Mouse (Mus musculus): Measurements from ENCODE around the gene Fbxo17. TPM values are rescaled to one million over a fixed set of nuclear protein-coding genes. Genes with fewer than 3 reads are reported as not detected.

Fbxo17 gene
- polyA plus RNA-seq, 1 experiment from 2014 or later: 3.3 TPM

DNA sequence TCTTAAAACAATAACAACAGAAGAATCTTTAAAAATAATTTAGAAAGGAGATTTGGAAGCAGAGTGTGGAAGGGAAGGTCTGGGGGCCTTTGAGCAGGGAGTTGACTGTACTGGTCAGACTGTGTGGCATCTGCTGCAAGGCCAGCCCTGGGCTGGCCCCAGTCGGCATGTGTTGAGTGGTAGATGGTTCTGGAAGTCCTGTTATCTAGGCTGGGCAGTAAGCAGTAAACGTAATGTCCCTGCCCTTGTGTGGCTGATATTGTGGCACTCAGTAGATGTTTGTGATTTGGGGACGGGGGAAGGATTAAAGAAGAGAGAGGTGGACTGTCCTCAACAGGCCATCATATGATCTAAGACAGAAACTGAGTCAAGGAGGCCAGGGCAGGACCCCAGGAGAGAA is 53.7 kb downstream of the Fbxo17 start:
- WGBS: 94% methylated on average over 3 of the region's 3 CpGs
- H3K4me3 ChIP-seq (replicated peaks): no peak overlapping the region
- H3K9me3 ChIP-seq: no peaks in the 10 kb centered on the region
- no peak overlapping the region for H3K9ac ChIP-seq (replicated peaks)
- peaks cover 23% of the 10 kb centered on the region; the same call in 1 of the 2 replicates for H3K36me3 ChIP-seq
- H3K27me3 ChIP-seq: no peaks in the 10 kb centered on the region
- ATAC-seq: no peak
- no peak overlapping the region for H3K27ac ChIP-seq
- H3K4me2 ChIP-seq (replicated peaks): no peak overlapping the region
- H3K4me1 ChIP-seq (replicated peaks): peaks cover 34% of the 10 kb centered on the region

DNA sequence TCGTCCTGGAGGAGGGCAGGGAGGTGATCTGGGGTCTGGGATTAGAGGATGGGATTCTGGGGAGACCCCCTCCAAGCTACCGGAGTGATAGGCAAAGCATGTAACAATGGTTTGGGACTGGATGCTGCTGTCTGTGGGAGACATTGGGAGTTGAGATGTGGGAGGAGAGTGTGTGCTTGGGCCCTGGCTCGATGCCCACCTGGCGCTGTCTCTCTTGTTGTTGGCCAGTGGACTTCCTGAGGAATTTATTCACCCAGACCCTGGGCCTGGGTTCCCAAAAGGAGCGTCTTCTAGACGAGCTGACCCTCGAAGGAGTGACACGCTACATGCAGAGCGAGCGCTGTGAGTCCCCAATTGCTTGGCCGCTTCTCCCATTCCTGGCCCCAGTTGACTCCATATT is 55.3 kb downstream of the Fbxo17 start:
- H3K36me3 ChIP-seq: peaks cover 30% of the 10 kb centered on the region
- H3K4me3 ChIP-seq (replicated peaks): no peak overlapping the region
- no peak overlapping the region for H3K9ac ChIP-seq (replicated peaks)
- H3K27ac ChIP-seq: no peak overlapping the region
- no peaks in the 10 kb centered on the region for H3K27me3 ChIP-seq
- ATAC-seq: no peak
- no peak overlapping the region for H3K4me2 ChIP-seq (replicated peaks)
- no peaks in the 10 kb centered on the region for H3K9me3 ChIP-seq
- peaks cover 27% of the 10 kb centered on the region for H3K4me1 ChIP-seq (replicated peaks)
- 89% methylated on average over 11 of the region's 11 CpGs for WGBS

DNA sequence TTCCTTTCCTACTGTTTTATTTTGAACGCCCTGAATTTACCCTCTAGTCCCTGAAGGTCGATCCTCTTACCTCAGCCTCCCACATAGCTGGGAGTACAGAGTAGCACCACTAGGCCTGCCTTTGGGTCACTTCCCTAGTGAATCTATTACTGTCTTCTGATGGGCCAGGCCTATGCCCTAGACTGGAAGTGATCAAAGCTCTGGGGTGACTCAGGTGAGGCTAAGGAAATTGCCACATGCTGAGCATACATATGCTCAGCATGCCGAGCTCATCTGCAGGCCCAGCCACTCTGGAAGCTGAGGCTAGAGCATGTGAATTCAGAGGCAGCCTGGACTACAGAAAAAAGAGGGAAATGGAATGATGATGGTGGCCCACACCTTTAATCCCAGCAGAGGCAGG is 56.6 kb downstream of the Fbxo17 start:
- H3K4me2 ChIP-seq (replicated peaks): no peak overlapping the region
- H3K4me1 ChIP-seq (replicated peaks): peaks cover 15% of the 10 kb centered on the region
- 77% methylated on average over 3 of the region's 3 CpGs for WGBS
- no peak overlapping the region for H3K27ac ChIP-seq
- 0 out of 2 replicates have a peak overlapping the region, but pooled peaks have one; percentile 1 for H3K9ac ChIP-seq (replicated peaks)
- ATAC-seq: no peak
- no peak overlapping the region for H3K4me3 ChIP-seq (replicated peaks)
- H3K9me3 ChIP-seq: no peaks in the 10 kb centered on the region
- H3K36me3 ChIP-seq: peaks cover 38% of the 10 kb centered on the region
- H3K27me3 ChIP-seq: no peaks in the 10 kb centered on the region

DNA sequence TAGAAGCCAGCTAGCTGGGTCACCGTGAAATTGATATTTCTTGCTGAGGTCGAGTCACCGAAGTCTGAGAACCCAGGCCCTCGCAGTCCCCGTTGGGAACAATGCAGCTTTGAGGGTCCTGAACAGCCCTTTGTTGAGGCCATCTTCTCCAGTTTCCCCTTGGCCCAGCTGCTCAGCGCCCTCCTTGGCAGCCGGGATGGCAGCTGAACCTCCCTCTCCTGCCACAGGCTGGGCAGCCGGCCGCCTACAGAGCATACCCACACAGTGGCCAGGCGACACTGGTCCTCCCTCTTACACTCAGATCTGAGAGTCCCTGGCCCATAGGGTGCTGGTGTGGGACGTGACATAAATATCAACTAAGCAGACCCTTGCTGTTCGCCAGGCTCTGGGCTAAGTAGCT is 57.6 kb downstream of the Fbxo17 start:
- WGBS: 59% methylated on average over 12 of the region's 12 CpGs

DNA sequence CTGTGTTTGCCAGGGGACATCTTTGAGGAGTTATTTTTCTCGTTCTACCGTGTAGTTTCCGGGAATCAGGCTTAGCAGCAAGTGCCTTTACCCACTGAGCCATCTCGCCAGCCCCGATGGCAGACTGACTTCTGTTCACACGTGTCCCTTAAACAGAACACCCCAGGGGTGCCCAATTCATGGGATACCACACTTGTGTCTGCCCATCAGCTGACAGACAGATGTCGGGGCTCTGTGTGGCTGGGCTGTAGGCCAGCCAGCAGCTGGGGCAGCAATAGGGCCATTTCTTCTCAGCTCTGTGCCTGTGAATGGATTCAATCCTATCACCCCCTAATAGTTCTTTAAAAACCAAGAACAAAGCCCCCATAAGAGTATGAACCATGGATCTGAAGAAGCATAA is 58.5 kb downstream of the Fbxo17 start:
- 81% methylated on average over 7 of the region's 7 CpGs for WGBS
- no peak for ATAC-seq
- peaks cover 42% of the 10 kb centered on the region for H3K36me3 ChIP-seq

More for the DNA sequence above, 57.6 kb downstream of the Fbxo17 start:
- Histone ChIP-seq H3K4me3 (replicated peaks) (no peak overlapping the region), H3K27ac (peak overlapping the region; percentile 45; the same call in 1 of the 2 replicates), H3K9me3 (no peaks in the 10 kb centered on the region), H3K4me1 (replicated peaks) (peaks cover 6% of the 10 kb centered on the region; the same call in 1 of the 2 replicates), H3K9ac (replicated peaks) (no peak overlapping the region), H3K36me3 (peaks cover 42% of the 10 kb centered on the region), H3K4me2 (replicated peaks) (no peak overlapping the region), H3K27me3 (no peaks in the 10 kb centered on the region)
- peak; percentile 77 for ATAC-seq

DNA sequence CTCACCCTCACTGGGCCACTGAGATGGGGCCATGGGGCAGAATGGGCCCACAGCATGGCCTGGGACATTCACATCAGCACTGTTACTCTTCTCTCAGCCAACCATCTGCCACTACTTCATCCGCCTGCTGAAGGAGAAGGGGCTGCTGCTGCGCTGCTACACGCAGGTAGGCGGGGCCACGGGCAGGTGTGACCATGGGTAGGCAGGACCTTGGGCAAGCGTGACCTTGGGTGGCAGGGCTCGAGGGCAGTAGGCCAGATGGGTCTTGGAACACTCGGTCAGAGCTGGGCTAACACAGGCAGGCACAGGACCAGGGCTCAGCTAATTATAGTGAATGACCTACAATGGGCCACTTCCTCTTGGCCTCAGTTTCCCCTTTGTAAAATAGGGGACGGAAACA is 62.2 kb downstream of the Fbxo17 start:
- ATAC-seq: no peak
- no peak overlapping the region for H3K27ac ChIP-seq
- no peaks in the 10 kb centered on the region for H3K27me3 ChIP-seq
- H3K9me3 ChIP-seq: no peaks in the 10 kb centered on the region
- H3K4me1 ChIP-seq (replicated peaks): peaks cover 12% of the 10 kb centered on the region
- H3K36me3 ChIP-seq: peaks cover 46% of the 10 kb centered on the region
- no peak overlapping the region for H3K9ac ChIP-seq (replicated peaks)
- WGBS: 90% methylated on average over 9 of the region's 9 CpGs
- H3K4me2 ChIP-seq (replicated peaks): no peak overlapping the region
- H3K4me3 ChIP-seq (replicated peaks): no peak overlapping the region

More for the DNA sequence above, 58.5 kb downstream of the Fbxo17 start:
- Histone ChIP-seq H3K4me2 (replicated peaks) (no peak overlapping the region), H3K27me3 (no peaks in the 10 kb centered on the region), H3K4me1 (replicated peaks) (peaks cover 6% of the 10 kb centered on the region), H3K27ac (no peak overlapping the region), H3K9ac (replicated peaks) (no peak overlapping the region), H3K4me3 (replicated peaks) (no peak overlapping the region), H3K9me3 (no peaks in the 10 kb centered on the region)

DNA sequence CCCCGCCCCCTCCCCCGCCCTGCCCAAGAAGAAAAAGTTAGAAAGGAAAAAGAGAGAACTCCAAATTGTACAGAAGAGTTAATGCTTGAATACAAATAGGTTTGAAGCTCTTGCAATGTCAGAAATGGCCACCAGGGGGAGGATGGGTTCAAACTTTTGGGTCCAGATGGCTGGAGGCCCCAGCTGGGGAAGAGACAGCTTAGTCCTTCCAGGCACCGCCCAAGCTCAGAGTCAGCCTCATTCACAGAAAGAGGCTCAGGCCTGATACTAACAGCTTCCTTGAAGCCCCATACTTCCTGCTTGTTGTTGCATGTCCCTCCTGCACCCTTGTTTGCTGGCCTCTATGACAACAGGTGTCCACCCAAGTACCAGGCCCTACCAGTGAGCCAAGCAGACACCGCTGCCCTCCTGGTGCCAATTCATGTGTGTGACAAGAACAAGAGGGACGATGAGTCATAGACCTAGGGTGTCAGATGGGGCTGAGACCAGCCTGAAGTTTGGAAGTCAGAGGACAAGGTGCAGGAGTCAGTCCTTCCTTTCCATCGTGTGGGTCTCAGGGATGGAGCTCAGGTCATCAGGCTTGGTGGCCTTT is 63.6 kb downstream of the Fbxo17 start:
- H3K4me1 ChIP-seq (replicated peaks): peaks cover 7% of the 10 kb centered on the region
- H3K9me3 ChIP-seq: no peaks in the 10 kb centered on the region
- WGBS: 47% methylated on average over 6 of the region's 6 CpGs
- peaks cover 40% of the 10 kb centered on the region for H3K36me3 ChIP-seq
- no peak overlapping the region for H3K4me2 ChIP-seq (replicated peaks)
- no peak overlapping the region for H3K9ac ChIP-seq (replicated peaks)
- H3K27me3 ChIP-seq: no peaks in the 10 kb centered on the region
- H3K4me3 ChIP-seq (replicated peaks): no peak overlapping the region
- no peak overlapping the region for H3K27ac ChIP-seq
- peak; percentile 79 for ATAC-seq

DNA sequence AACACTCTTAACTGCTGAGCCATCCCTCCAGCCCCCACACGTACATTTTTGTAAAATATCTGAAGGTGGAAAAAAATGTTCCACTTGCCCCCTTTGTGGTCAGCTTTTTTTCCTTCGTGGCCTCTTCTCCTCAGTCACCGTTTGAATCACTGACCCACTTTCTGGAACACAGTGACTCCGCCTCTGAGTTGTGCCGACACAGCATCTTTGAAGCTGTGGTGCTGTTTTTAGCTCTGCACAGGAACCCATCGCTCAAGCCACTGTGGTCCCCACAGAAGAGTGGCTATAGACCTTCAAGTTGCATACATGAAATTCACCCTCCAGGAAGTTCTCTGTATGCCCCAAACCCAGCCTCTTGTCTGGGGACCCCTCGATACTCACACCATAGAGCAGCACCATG is 64.3 kb downstream of the Fbxo17 start:
- Histone ChIP-seq H3K9me3 (no peaks in the 10 kb centered on the region), H3K9ac (replicated peaks) (no peak overlapping the region), H3K36me3 (peaks cover 46% of the 10 kb centered on the region), H3K4me2 (replicated peaks) (no peak overlapping the region), H3K27me3 (no peaks in the 10 kb centered on the region), H3K4me3 (replicated peaks) (no peak overlapping the region), H3K27ac (no peak overlapping the region), H3K4me1 (replicated peaks) (peaks cover 7% of the 10 kb centered on the region)
- no peak for ATAC-seq
- 78% methylated on average over 7 of the region's 7 CpGs for WGBS

DNA sequence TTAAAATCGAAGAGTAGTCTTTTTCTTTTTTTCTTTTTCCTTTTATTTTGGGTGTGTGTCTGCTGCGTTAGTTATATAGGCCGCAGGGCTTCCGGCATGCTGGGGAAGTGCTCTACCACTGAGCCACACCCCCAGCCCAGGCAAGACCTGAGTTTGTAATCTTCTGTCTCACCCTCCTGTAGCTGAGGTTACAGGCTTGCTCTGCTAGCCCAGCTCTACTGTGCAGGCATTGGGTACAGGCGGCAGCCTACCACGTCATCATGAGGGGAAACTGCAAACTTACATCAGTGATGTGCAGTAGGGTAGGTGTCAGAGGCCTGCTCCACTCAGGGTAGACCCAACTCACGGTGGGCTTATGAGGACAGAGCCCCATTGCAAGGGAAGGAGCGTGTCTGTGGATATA is 64.7 kb downstream of the Fbxo17 start:
- Histone ChIP-seq H3K27me3 (no peaks in the 10 kb centered on the region), H3K27ac (no peak overlapping the region), H3K9me3 (no peaks in the 10 kb centered on the region), H3K36me3 (peaks cover 48% of the 10 kb centered on the region), H3K4me1 (replicated peaks) (peaks cover 7% of the 10 kb centered on the region), H3K4me3 (replicated peaks) (no peak overlapping the region), H3K4me2 (replicated peaks) (no peak overlapping the region), H3K9ac (replicated peaks) (no peak overlapping the region)
- 93% methylated on average over 8 of the region's 8 CpGs for WGBS
- no peak for ATAC-seq

DNA sequence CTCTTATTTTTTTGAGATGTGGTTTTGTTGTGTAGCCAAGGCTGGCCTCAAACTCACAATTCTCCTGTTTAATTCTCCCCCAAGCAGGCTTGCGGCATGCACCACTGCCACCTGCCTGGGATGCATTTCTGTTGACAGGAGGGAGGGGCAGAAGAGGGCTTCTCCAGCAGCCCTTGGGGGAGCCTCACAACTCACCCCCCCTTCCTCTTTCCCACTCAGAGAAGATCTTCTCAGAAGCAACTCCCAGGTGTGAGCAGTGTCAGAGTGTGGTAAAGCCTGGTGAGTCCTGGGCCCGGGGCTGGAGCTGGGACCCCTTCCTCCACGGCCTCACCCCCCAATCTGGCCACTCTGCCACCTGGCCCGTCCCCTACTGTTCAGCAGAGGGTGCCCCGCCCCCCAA is 68.6 kb downstream of the Fbxo17 start:
- no peak overlapping the region for H3K4me3 ChIP-seq (replicated peaks)
- 75% methylated on average over 5 of the region's 5 CpGs for WGBS
- H3K36me3 ChIP-seq: peaks cover 54% of the 10 kb centered on the region

More for the DNA sequence above, 68.6 kb downstream of the Fbxo17 start:
- H3K27ac ChIP-seq: no peak overlapping the region
- no peak overlapping the region for H3K4me2 ChIP-seq (replicated peaks)
- peaks cover 6% of the 10 kb centered on the region for H3K4me1 ChIP-seq (replicated peaks)
- H3K9ac ChIP-seq (replicated peaks): no peak overlapping the region
- no peaks in the 10 kb centered on the region for H3K27me3 ChIP-seq
- no peaks in the 10 kb centered on the region for H3K9me3 ChIP-seq
- no peak for ATAC-seq

Other genes starting within 250 kb of the Fbxo17 start
- not detected in 2 replicates for gene Ifnl2, start 206.3 kb upstream of the Fbxo17 start, polyA plus RNA-seq (2015; fragmentation: Nextera tagmentation; extraction: Ambion mirVana)
- not detected in 2 replicates for gene Ifnl3, start 194.0 kb upstream of the Fbxo17 start, polyA plus RNA-seq (2015; fragmentation: Nextera tagmentation; extraction: Ambion mirVana)
- gene Sycn, start 175.9 kb upstream of the Fbxo17 start, polyA plus RNA-seq (2015; fragmentation: Nextera tagmentation; extraction: Ambion mirVana): not detected in 2 replicates
- not detected in 2 replicates for gene Nccrp1, start 169.6 kb upstream of the Fbxo17 start, polyA plus RNA-seq (2015; fragmentation: Nextera tagmentation; extraction: Ambion mirVana)
- gene Samd4b, start 118.7 kb upstream of the Fbxo17 start, polyA plus RNA-seq (2015; fragmentation: Nextera tagmentation; extraction: Ambion mirVana): 20.0 and 25.7 TPM in 2 replicates
- gene Pak4, start 118.6 kb upstream of the Fbxo17 start, polyA plus RNA-seq (2015; fragmentation: Nextera tagmentation; extraction: Ambion mirVana): 25.6 and 28.0 TPM in 2 replicates
- not detected in 2 replicates for gene Acp7, start 85.5 kb upstream of the Fbxo17 start, polyA plus RNA-seq (2015; fragmentation: Nextera tagmentation; extraction: Ambion mirVana)
- 5.7 and 5.8 TPM in 2 replicates for gene Fbxo27, start 24.0 kb upstream of the Fbxo17 start, polyA plus RNA-seq (2015; fragmentation: Nextera tagmentation; extraction: Ambion mirVana)
- gene Mrps12, start 25.0 kb downstream of the Fbxo17 start, polyA plus RNA-seq (2015; fragmentation: Nextera tagmentation; extraction: Ambion mirVana): 108 and 112 TPM in 2 replicates
- 22.4 and 22.9 TPM in 2 replicates for gene Sars2, start 25.2 kb downstream of the Fbxo17 start, polyA plus RNA-seq (2015; fragmentation: Nextera tagmentation; extraction: Ambion mirVana)
- gene Ccer2, start 39.4 kb downstream of the Fbxo17 start, polyA plus RNA-seq (2015; fragmentation: Nextera tagmentation; extraction: Ambion mirVana): 0.26 and 0.58 TPM in 2 replicates
- gene Sirt2, start 49.9 kb downstream of the Fbxo17 start, polyA plus RNA-seq (2015; fragmentation: Nextera tagmentation; extraction: Ambion mirVana): 102 and 108 TPM in 2 replicates
- 52.7 and 56.7 TPM in 2 replicates for gene Nfkbib, start 50.7 kb downstream of the Fbxo17 start, polyA plus RNA-seq (2015; fragmentation: Nextera tagmentation; extraction: Ambion mirVana)
- gene Rinl, start 72.2 kb downstream of the Fbxo17 start, polyA plus RNA-seq (2015; fragmentation: Nextera tagmentation; extraction: Ambion mirVana): 1.9 and 2.3 TPM in 2 replicates
- 238 and 239 TPM in 2 replicates for gene Hnrnpl, start 91.7 kb downstream of the Fbxo17 start, polyA plus RNA-seq (2015; fragmentation: Nextera tagmentation; extraction: Ambion mirVana)
- gene Ech1, start 108.4 kb downstream of the Fbxo17 start, polyA plus RNA-seq (2015; fragmentation: Nextera tagmentation; extraction: Ambion mirVana): 69.4 and 71.6 TPM in 2 replicates
- 4.5 and 5.8 TPM in 2 replicates for gene Lgals4, start 117.0 kb downstream of the Fbxo17 start, polyA plus RNA-seq (2015; fragmentation: Nextera tagmentation; extraction: Ambion mirVana)
- gene Lgals7, start 147.0 kb downstream of the Fbxo17 start, polyA plus RNA-seq (2015; fragmentation: Nextera tagmentation; extraction: Ambion mirVana): 8.5 and 9.8 TPM in 2 replicates
- gene Capn12, start 164.6 kb downstream of the Fbxo17 start, polyA plus RNA-seq (2015; fragmentation: Nextera tagmentation; extraction: Ambion mirVana): 0.62 and 0.70 TPM in 2 replicates
- 120 and 132 TPM in 2 replicates for gene Actn4, start 245.5 kb downstream of the Fbxo17 start, polyA plus RNA-seq (2015; fragmentation: Nextera tagmentation; extraction: Ambion mirVana)